Mouse (Mus musculus): Measurements from ENCODE around the gene Enho.

Enho gene

DNA sequence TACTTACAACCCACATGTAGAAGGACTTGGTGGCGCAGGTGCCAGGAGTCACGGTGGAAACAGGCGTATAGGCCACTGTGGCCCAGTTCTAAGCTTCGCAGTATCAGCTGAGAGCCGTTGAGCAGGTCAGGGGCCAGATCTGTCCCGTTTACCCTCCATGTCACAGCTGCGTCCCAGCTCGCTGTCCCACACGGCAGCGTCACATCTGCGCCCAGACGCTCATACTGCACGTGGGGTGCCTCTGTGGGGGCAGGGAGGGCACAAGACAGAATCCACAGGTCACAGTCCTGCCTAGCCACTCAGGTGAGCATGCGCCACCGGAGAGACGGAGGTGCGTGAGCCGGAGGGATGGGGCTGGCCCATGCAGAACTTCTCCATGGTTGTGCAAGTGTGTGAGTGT, 30.7 kb upstream of the Enho start:
- Histone ChIP-seq H3K27me3 (ENCODE audit: insufficient read depth, low read length) (peaks cover 38% of the 10 kb centered on the region), H3K4me3 (replicated peaks; ENCODE audit: low read length) (peak overlapping the region; percentile 17; the same call in 1 of the 2 replicates), H3K4me1 (replicated peaks; ENCODE audit: low read depth, low read length) (peaks cover 55% of the 10 kb centered on the region), H3K36me3 (ENCODE audit: insufficient read depth, low read length) (no peaks in the 10 kb centered on the region), H3K9me3 (ENCODE audit: low read length) (no peaks in the 10 kb centered on the region)
- TF ChIP-seq CTCF (conservative IDR thresholded peaks at IDR 0.05; ENCODE audit: low read length) (no peak), POU5F1 (IDR thresholded peaks at IDR 0.05; ENCODE audit: borderline replicate concordance, low read length) (no peak), NANOG (IDR thresholded peaks at IDR 0.05; ENCODE audit: borderline replicate concordance, low read length) (no peak)

DNA sequence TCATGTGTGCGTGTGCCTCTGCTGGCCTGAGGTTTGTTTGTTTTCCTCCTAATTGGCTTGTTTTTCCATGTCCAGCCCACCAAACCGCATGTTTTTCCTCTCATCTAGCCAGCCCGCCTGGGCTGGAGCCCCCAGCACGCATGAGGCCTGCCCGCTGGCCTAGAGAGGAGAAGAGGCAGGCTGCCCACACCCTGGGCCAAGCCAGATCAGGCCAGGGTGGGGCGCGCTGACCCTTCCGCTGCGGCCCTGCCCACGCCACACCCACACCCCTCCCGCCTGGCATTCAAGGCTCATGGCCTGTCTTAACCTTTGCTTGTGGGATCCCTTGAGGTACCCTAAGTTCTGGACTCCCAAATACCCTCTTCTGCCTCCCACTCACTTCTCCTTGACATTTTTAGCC, 26.5 kb upstream of the Enho start:
- peaks cover 30% of the 10 kb centered on the region for H3K27me3 ChIP-seq (ENCODE audit: insufficient read depth, low read length)
- no peak for TF ChIP-seq CTCF (conservative IDR thresholded peaks at IDR 0.05; ENCODE audit: low read length)
- TF ChIP-seq POU5F1 (IDR thresholded peaks at IDR 0.05; ENCODE audit: borderline replicate concordance, low read length) = no peak
- no peak for TF ChIP-seq NANOG (IDR thresholded peaks at IDR 0.05; ENCODE audit: borderline replicate concordance, low read length)
- H3K9me3 ChIP-seq (ENCODE audit: low read length) = no peaks in the 10 kb centered on the region
- no peaks in the 10 kb centered on the region for H3K36me3 ChIP-seq (ENCODE audit: insufficient read depth, low read length)
- H3K4me1 ChIP-seq (replicated peaks; ENCODE audit: low read depth, low read length) = peaks cover 72% of the 10 kb centered on the region
- H3K4me3 ChIP-seq (replicated peaks; ENCODE audit: low read length) = peak overlapping the region; percentile 35; the same call in 1 of the 2 replicates

DNA sequence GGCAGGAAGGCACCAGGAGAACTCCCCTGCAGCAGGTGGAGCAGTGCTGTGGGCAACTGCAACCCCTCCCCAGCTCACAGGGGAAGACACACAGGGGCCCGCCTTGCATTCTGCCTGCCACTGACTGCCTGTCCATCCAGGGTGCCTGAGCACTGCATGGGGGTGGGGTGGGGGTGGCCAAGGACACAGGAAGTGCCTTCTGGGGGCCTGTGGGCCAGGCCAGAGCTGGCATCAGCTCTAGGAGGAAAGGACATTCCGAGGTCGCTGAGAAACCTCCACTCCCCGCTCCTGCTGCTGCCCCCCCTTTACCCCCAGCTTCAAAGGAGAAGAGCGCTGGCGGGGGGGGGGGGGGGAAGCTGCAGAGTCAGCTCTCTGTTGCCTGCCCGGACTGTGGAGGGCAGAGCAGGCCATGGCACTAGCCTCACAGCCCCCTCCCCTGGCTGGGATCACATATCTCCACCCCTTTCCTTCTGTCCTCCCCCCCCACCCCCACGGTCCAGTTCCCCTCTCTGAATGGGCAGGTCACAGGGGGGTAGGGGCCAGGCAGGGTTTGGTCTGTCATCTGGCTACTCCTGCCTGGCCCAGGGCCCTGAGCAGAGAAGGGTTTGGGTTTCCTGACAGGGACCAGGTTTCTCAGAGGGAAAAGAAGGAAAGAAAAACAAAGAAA, 25.0 kb upstream of the Enho start:
- peaks cover 3% of the 10 kb centered on the region; the same call in 1 of the 2 replicates for H3K36me3 ChIP-seq (ENCODE audit: insufficient read depth, low read length)
- H3K27me3 ChIP-seq (ENCODE audit: insufficient read depth, low read length) = peaks cover 21% of the 10 kb centered on the region
- no peaks in the 10 kb centered on the region for H3K9me3 ChIP-seq (ENCODE audit: low read length)
- peak overlapping the region; percentile 35 for H3K4me3 ChIP-seq (replicated peaks; ENCODE audit: low read length)
- peaks cover 58% of the 10 kb centered on the region for H3K4me1 ChIP-seq (replicated peaks; ENCODE audit: low read depth, low read length)
- TF ChIP-seq NANOG (IDR thresholded peaks at IDR 0.05; ENCODE audit: borderline replicate concordance, low read length) (no peak), POU5F1 (IDR thresholded peaks at IDR 0.05; ENCODE audit: borderline replicate concordance, low read length) (no peak), CTCF (conservative IDR thresholded peaks at IDR 0.05; ENCODE audit: low read length) (no peak)

DNA sequence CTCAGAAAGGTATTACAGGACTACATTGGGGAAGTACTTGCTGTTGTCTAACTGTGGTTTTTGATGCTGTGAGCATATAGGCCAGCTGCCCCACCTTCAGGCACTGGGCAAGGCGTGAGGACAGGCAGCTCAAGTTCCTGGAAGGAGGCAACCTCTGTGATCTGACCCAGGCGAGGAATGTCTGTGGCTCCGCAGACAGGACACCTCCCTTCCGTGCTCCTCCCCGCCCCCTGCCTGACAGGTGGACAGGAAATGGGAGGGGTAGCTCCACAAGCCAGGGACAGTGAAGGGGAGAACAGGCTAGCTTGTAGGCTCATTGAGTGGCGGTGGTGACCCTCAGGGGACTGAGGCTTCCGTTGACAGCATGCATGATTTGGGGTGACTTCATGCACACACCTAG, 24.4 kb upstream of the Enho start:
- Histone ChIP-seq H3K4me1 (replicated peaks; ENCODE audit: low read depth, low read length) (peaks cover 54% of the 10 kb centered on the region), H3K4me3 (replicated peaks; ENCODE audit: low read length) (peak overlapping the region; percentile 35), H3K36me3 (ENCODE audit: insufficient read depth, low read length) (peaks cover 3% of the 10 kb centered on the region; the same call in 1 of the 2 replicates), H3K27me3 (ENCODE audit: insufficient read depth, low read length) (peaks cover 17% of the 10 kb centered on the region), H3K9me3 (ENCODE audit: low read length) (no peaks in the 10 kb centered on the region)
- TF ChIP-seq POU5F1 (IDR thresholded peaks at IDR 0.05; ENCODE audit: borderline replicate concordance, low read length) (no peak), NANOG (IDR thresholded peaks at IDR 0.05; ENCODE audit: borderline replicate concordance, low read length) (no peak), CTCF (conservative IDR thresholded peaks at IDR 0.05; ENCODE audit: low read length) (no peak)

DNA sequence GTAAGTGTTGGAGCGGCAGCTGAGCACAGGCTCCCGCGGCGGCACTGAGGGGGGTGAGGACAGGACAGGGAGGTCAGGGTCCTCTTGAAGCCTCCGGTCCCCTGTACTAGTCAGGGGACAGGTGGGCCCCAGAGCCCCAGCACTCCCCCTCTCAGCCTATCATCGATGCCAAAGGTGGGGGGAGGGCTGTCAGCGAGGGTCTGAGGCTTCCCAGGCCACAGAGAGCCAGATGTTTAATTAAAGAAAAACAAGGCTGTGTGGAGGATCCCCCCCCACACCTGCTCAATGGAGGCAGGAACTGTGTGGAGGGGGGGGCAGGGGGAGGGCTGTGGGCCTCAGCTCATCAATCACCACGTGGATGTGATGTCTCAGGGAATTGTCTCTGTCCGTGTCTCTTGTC, 23.5 kb upstream of the Enho start:
- no peak for TF ChIP-seq POU5F1 (IDR thresholded peaks at IDR 0.05; ENCODE audit: borderline replicate concordance, low read length)
- no peak for TF ChIP-seq CTCF (conservative IDR thresholded peaks at IDR 0.05; ENCODE audit: low read length)
- TF ChIP-seq NANOG (IDR thresholded peaks at IDR 0.05; ENCODE audit: borderline replicate concordance, low read length) = no peak
- Histone ChIP-seq H3K27me3 (ENCODE audit: insufficient read depth, low read length) (peaks cover 17% of the 10 kb centered on the region), H3K9me3 (ENCODE audit: low read length) (no peaks in the 10 kb centered on the region), H3K36me3 (ENCODE audit: insufficient read depth, low read length) (peaks cover 3% of the 10 kb centered on the region; the same call in 1 of the 2 replicates), H3K4me1 (replicated peaks; ENCODE audit: low read depth, low read length) (peaks cover 57% of the 10 kb centered on the region), H3K4me3 (replicated peaks; ENCODE audit: low read length) (peak overlapping the region; percentile 17; the same call in 1 of the 2 replicates)

DNA sequence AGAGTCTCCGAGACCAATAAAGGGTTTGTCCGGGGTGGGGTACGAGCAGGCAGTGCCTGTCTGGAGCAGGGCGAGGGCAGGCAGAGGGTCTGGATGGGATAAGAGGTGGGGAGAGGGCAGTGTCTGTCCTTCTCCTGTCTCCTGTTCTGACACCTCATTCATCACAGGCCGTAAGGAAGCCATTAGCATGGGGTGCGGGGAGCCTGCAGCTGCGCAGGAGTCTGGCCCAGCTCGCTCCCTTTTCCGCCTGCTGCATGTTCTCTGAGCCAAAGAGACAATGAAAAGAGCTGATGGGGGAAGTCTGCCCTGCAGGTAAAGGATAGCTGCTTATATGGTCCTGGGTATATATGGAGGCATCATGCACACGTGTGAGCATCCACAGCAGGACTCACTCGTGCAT, 22.6 kb upstream of the Enho start:
- H3K27me3 ChIP-seq (ENCODE audit: insufficient read depth, low read length) = peaks cover 19% of the 10 kb centered on the region
- no peak for TF ChIP-seq POU5F1 (IDR thresholded peaks at IDR 0.05; ENCODE audit: borderline replicate concordance, low read length)
- TF ChIP-seq NANOG (IDR thresholded peaks at IDR 0.05; ENCODE audit: borderline replicate concordance, low read length) = no peak
- TF ChIP-seq CTCF (conservative IDR thresholded peaks at IDR 0.05; ENCODE audit: low read length) = no peak
- H3K9me3 ChIP-seq (ENCODE audit: low read length) = no peaks in the 10 kb centered on the region
- peaks cover 65% of the 10 kb centered on the region for H3K4me1 ChIP-seq (replicated peaks; ENCODE audit: low read depth, low read length)
- no peak overlapping the region for H3K4me3 ChIP-seq (replicated peaks; ENCODE audit: low read length)
- H3K36me3 ChIP-seq (ENCODE audit: insufficient read depth, low read length) = peaks cover 3% of the 10 kb centered on the region; the same call in 1 of the 2 replicates

DNA sequence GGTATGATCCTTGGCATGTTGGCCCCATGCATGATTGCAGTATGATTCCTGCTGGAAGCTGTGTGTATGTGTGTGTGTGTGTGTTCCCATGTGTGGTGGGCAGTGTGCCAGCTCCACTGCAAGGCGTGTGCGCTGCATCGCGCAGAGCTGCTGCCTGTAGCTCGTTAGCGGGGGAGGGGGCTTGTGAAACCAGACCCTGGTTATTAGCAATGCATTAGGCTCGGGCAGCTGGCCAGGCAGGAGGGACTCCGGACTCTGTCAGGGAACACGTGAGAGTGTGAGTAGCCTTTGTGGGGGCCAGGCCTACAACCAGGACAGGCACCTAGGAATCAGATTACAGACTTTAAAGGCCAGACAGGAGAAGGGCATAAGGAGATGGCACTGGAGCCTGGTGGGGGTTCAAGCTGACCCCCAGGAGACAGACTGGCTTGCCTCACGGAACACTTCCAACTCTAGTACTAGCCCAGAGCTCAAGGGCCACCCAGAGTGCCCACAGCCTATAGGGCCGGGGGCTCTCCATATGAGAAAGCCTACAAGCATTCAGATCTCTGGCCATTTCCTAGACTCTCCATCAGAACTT, 20.8 kb upstream of the Enho start:
- Histone ChIP-seq H3K36me3 (ENCODE audit: insufficient read depth, low read length) (peaks cover 3% of the 10 kb centered on the region; the same call in 1 of the 2 replicates), H3K4me3 (replicated peaks; ENCODE audit: low read length) (no peak overlapping the region), H3K9me3 (ENCODE audit: low read length) (no peaks in the 10 kb centered on the region), H3K4me1 (replicated peaks; ENCODE audit: low read depth, low read length) (peaks cover 58% of the 10 kb centered on the region), H3K27me3 (ENCODE audit: insufficient read depth, low read length) (peaks cover 30% of the 10 kb centered on the region)
- no peak for TF ChIP-seq NANOG (IDR thresholded peaks at IDR 0.05; ENCODE audit: borderline replicate concordance, low read length)

DNA sequence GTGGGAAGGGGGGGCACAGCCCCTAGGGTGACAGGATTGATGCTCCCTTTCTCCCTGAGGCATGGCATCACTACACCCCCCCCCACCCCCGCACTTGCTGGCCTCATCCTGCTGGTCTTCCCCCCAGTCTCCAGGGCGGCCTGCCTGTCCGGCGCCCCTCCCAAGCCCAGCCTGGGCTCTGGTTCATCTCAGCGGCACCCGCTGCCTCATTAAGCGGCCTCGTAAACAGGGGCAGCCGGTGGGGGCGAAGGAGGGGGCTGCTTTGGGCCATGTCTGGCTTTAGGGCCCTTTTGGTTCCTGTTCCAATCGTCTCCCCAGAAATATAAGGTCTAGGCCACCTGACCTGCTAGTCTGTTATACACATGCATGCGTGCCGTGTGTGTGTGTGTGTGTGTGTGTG, 19.4 kb upstream of the Enho start:
- H3K27me3 ChIP-seq (ENCODE audit: insufficient read depth, low read length) = peaks cover 35% of the 10 kb centered on the region
- peaks cover 3% of the 10 kb centered on the region; the same call in 1 of the 2 replicates for H3K36me3 ChIP-seq (ENCODE audit: insufficient read depth, low read length)
- peaks cover 46% of the 10 kb centered on the region for H3K4me1 ChIP-seq (replicated peaks; ENCODE audit: low read depth, low read length)
- TF ChIP-seq NANOG (IDR thresholded peaks at IDR 0.05; ENCODE audit: borderline replicate concordance, low read length) (no peak), CTCF (conservative IDR thresholded peaks at IDR 0.05; ENCODE audit: low read length) (no peak), POU5F1 (IDR thresholded peaks at IDR 0.05; ENCODE audit: borderline replicate concordance, low read length) (no peak)
- H3K4me3 ChIP-seq (replicated peaks; ENCODE audit: low read length) = no peak overlapping the region
- H3K9me3 ChIP-seq (ENCODE audit: low read length) = no peaks in the 10 kb centered on the region
